Mouse (Mus musculus) MEL-GATA-1-ER (cell line): ENCODE results near the gene Agtpbp1.

ENCODE experiments used
- DNase-seq: peaks from one replicate; pipeline ENCODE4 v3.0.0-alpha.2; 2012; ENCODE audit warnings: low read depth; ENCODE audit errors: extremely low read depth

Agtpbp1 gene

GRCm38 (mm10) chr13:59434554-59434953 is 150.5 kb downstream of the Agtpbp1 start:
- peak; percentile 6 for DNase-seq

- no peak for DNase-seq
Measured at GRCm38 (mm10) chr13:59431124-59431864, 153.7 kb downstream of the Agtpbp1 start.

GRCm38 (mm10) chr13:59429369-59429768 is 155.7 kb downstream of the Agtpbp1 start:
- DNase-seq: no peak

DNA sequence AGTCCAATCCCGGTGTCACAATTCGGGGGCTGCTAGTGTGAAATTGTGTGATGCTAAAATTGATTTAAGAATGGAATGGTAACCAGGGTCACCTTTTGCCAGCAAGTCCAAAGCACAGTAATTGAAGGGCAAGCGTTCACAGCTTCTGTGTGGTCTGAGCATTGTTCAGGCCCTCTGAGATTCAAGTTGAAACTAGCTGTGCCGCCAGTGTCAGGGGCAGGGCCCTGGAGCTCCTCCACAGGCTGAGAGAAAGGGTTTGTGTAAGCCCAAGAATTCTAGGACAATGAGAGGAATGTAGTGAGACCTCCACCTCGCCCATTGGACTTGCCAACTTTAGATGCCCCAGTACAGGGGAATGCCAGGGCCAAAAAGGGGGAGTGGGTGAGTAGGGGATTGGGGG is 161.2 kb downstream of the Agtpbp1 start:
- no peak for DNase-seq

DNA sequence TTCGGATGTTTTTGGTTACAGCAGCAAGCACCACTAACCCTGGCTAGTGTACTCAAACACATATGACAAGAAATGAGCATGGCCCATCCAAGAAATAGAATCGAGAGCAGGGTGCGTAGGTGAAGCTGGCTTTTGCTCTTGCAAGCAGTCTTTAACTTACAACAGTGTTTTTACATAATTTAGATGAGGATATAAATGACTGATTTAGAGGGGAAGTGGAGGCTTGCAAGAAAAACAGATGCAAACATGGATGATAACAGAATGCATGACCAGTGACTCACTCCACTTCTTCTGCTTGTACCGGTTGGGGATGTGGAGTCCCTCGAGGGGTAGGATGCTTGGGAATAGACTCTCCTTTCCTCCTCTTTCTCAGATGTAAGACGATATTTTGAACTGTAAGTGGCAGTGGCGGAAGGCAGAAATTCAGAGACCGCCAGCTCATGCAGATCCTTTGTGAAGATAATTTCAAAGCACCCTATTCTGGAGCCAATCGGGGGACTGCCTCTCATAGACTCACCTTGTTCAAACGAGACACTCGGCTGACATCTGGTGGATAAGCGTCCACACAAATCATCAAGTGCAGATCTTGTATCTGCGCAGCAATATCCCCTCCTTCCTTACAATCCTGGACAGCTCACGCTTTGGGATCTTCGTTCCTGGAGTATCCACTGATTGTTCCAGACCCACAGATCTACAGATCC is 168.3 kb downstream of the Agtpbp1 start:
- no peak for DNase-seq

DNA sequence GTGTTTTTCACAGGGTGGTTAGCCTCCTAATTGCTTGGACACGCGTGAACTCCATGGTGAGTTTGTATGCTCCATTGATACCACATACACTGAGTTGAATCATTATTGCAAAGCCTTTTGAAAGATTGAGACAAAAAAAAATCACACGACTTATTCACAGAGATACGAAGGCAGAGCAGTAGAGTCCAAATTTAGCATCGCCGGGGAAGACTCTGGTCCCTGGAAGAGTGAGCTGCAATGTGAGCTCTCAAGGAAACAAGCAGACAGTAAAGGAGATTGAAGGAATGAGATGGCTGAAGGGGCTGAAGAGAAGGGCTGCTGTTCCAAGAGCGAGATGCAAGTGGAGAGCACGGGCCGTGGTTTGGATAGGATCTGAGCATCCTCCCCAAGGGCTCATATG is 171.1 kb downstream of the Agtpbp1 start:
- DNase-seq: no peak

DNA sequence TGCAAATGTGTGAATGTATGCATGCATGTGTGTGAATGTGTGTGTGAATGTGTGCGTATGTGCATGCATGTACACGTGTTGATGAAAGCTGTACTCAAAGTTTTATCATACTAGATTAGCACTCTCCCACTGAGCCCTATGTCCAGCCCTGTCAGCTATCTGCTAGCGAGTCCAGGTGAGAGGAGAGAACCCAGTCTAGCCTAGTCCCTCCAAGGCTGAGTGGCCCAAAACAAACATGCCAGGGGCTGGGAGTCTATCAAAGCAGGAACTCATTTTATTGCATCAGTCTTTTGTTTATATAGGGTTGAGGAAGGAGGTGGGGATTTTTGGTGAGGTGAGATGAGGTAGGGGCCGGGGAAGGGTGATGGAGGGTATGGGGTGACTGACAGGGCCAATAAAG is 172.4 kb downstream of the Agtpbp1 start:
- DNase-seq: no peak

GRCm38 (mm10) chr13:59407182-59407581 is 177.8 kb downstream of the Agtpbp1 start:
- no peak for DNase-seq

DNA sequence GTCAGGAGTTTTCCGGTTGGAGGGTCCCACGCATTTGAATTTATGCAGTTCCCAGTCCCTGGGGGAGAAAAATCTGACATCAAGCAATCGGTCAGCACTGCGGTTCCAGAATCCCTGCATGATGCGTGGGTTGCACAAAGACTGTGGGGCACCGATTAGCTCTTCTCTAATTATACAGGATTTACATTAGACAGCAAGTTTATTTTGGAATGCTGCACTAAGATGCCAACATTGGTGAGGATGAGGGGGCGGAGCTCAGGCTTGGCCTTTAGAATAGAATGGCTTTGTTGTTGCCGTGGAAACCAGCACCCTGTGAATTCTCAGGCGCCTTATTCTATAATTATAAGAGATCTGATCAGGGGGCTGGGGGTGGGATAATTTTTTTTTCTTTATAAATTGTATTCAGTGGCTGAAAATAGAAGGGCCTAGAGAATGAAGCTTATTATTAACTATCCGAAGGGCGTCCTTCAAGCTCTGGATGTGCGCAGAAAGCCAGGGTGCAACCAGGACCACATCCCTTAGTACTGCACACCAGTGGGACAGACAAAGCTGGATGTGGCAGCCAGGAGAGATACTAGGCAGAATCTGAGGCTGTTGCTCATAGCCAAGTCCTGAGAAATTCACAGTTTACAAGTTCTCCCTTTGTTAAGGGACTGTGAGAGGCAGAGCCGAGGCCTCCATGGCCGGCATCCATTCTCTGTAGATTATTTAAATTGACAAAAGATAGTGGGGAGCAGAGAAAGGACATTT is 182.8 kb downstream of the Agtpbp1 start:
- DNase-seq: no peak

GRCm38 (mm10) chr13:59397571-59397970 is 187.5 kb downstream of the Agtpbp1 start:
- peak; percentile 7 for DNase-seq
